8 mouse cellular contexts compared by ENCODE assay signal in the genomic region with DNA sequence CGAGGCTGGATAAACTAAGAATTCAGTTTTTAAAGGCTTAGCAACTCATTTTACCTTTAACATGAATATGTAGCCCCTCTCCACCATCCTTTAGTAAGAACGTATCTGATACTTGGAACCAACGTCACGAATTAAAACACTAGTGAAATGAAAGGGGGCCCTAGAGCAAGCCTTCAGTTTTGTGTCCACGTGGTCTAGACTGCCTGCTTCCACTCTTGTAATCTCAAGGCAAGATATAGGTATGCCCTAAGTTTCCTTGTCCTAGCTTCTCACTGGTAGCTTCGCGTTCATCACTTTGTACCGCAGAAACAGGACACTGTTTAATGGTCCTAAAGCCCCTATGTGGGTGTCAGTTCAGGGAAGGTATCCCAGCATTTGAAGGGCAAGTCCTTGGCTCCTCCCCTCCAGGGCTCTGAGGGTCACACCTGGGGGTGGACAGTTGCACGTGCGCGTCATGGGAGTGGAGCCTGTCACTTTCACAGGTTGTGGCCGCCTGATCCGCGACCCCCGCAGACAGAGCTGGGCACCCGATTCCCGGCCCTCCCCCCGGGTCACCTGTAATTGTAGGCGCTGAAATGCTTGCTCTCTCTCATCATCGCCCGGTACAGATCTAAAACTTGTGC. TPM values are rescaled to one million over a fixed set of nuclear protein-coding genes. Genes with fewer than 3 reads are reported as not detected.
A peak's percentile ranks its signal among the peaks of the same experiment; 100 is the strongest.
DNase-seq lines count a peak whose midpoint lies in the region; ATAC-seq lines count a peak whose summit lies in the region.

No protein-coding gene starts in this region.

- no peak for ATAC-seq in inflammation-experienced regulatory T-cells, adult 6 months

- intact Hi-C loops in left cerebral cortex, postnatal 25 days (cut with DNase I) = loop anchor here (5.0 kb wide), 2 partner anchors 94 to 141 kb away; no protein-coding TSS in a partner anchor

- DNase-seq in ZHBTc4 (ENCODE audit: low read depth, low spot score) = peak; percentile 62
- peak; percentile 54 to 55 for DNase-seq in cerebellum, postnatal 14 days
- peak; percentile 28 to 34 for DNase-seq in frontal cortex, postnatal 14 days (ENCODE audit: low spot score in 2 of 2)
- peak; percentile 62 for DNase-seq in induced T-regulatory cell, adult 2 months (ENCODE audit: low read depth)
- DNase-seq in left cerebral cortex, postnatal 25 days (ENCODE audit: low spot score in 2 of 2) = peak; percentile 21 to 43
- peak; percentile 20 for DNase-seq in mesoderm, embryonic 11.5 days (ENCODE audit: low read depth, low spot score)
- DNase-seq in skeletal muscle tissue, adult 2 months (ENCODE audit: low read depth, low spot score) = peak; percentile 27

RNA-seq across cellular contexts. Expression of gene Fars2, which starts 0.6 kb away (rescaled TPM):
- 10 to 100 TPM; 33.9 to 39.1 TPM for total RNA-seq in left cerebral cortex, postnatal 25 days (2021)
- 10 to 100 TPM; 23.4 to 41.3 (median 30.9) TPM for polyA plus RNA-seq in inflammation-experienced regulatory T-cells, adult 6 months (2017; shearing (Covaris generic))

RNA-seq across cellular contexts. Expression of gene Lyrm4, which starts 0.7 kb away (rescaled TPM):
- 10 to 100 TPM; 22.6 to 23.1 TPM for total RNA-seq in left cerebral cortex, postnatal 25 days (2021)
- polyA plus RNA-seq in inflammation-experienced regulatory T-cells, adult 6 months (2017; shearing (Covaris generic)) = 10 to 100 TPM; 23.0 to 46.0 (median 23.9) TPM
